Mouse (Mus musculus) inflammation-experienced regulatory T-cells, adult 6 months (primary cell): ENCODE measurements around the gene 2010300C02Rik. TPM values are rescaled to one million over a fixed set of nuclear protein-coding genes. Genes with fewer than 3 reads are reported as not detected.
A peak's percentile ranks its signal among the peaks of the same experiment; 100 is the strongest.

Source experiments
- ATAC-seq: one replicate; pipeline ENCODE4 v1.8.0; 2017
- polyA plus RNA-seq, 3 experiments: library from polyadenylated mRNA; unstranded; fragments of 100-300 nt; shearing (Covaris generic); gene quantifications; one replicate each; pipeline ENCODE4 v1.2.1; 2017

Gene 2010300C02Rik
- polyA plus RNA-seq, 3 experiments from 2014 or later: 0.51 to 1.1 (median 0.70) TPM

GRCm38 (mm10) chr1:37665539-37666323, 54.2 kb downstream of the 2010300C02Rik start:
- ATAC-seq: no peak

- ATAC-seq: no peak
Observed at GRCm38 (mm10) chr1:37664496-37664895, 55.4 kb downstream of the 2010300C02Rik start.

GRCm38 (mm10) chr1:37663606-37664005, 56.3 kb downstream of the 2010300C02Rik start:
- ATAC-seq: no peak

- ATAC-seq: no peak
Observed at GRCm38 (mm10) chr1:37656017-37656416, 63.9 kb downstream of the 2010300C02Rik start.

- ATAC-seq: no peak
Observed at GRCm38 (mm10) chr1:37653992-37654391, 65.9 kb downstream of the 2010300C02Rik start.

- no peak for ATAC-seq
Observed at GRCm38 (mm10) chr1:37647066-37647465, 72.8 kb downstream of the 2010300C02Rik start.

- ATAC-seq: no peak
Observed at GRCm38 (mm10) chr1:37644501-37644900, 75.4 kb downstream of the 2010300C02Rik start.

GRCm38 (mm10) chr1:37643794-37644365, 76.0 kb downstream of the 2010300C02Rik start:
- no peak for ATAC-seq

- ATAC-seq: no peak
Observed at GRCm38 (mm10) chr1:37641361-37641760, 78.5 kb downstream of the 2010300C02Rik start.

GRCm38 (mm10) chr1:37639101-37639500, 80.8 kb downstream of the 2010300C02Rik start:
- peak; percentile 67 for ATAC-seq

- no peak for ATAC-seq
Observed at GRCm38 (mm10) chr1:37638560-37638959, 81.3 kb downstream of the 2010300C02Rik start.

GRCm38 (mm10) chr1:37637571-37637970, 82.3 kb downstream of the 2010300C02Rik start:
- no peak for ATAC-seq

- no peak for ATAC-seq
Observed at GRCm38 (mm10) chr1:37636824-37637223, 83.1 kb downstream of the 2010300C02Rik start.

GRCm38 (mm10) chr1:37636169-37636568, 83.7 kb downstream of the 2010300C02Rik start:
- no peak for ATAC-seq

GRCm38 (mm10) chr1:37635716-37636115, 84.2 kb downstream of the 2010300C02Rik start:
- no peak for ATAC-seq

- ATAC-seq: peak; percentile 67
Observed at GRCm38 (mm10) chr1:37634658-37635057, 85.2 kb downstream of the 2010300C02Rik start.

- ATAC-seq: no peak
Observed at GRCm38 (mm10) chr1:37633516-37633915, 86.4 kb downstream of the 2010300C02Rik start.

GRCm38 (mm10) chr1:37632425-37632824, 87.5 kb downstream of the 2010300C02Rik start:
- ATAC-seq: no peak

- no peak for ATAC-seq
Observed at GRCm38 (mm10) chr1:37631456-37631855, 88.4 kb downstream of the 2010300C02Rik start.

GRCm38 (mm10) chr1:37630412-37631210, 89.3 kb downstream of the 2010300C02Rik start:
- ATAC-seq: no peak

GRCm38 (mm10) chr1:37629876-37630275, 90.0 kb downstream of the 2010300C02Rik start:
- no peak for ATAC-seq

GRCm38 (mm10) chr1:37628749-37629148, 91.1 kb downstream of the 2010300C02Rik start:
- no peak for ATAC-seq

- ATAC-seq: no peak
Observed at GRCm38 (mm10) chr1:37624185-37624584, 95.7 kb downstream of the 2010300C02Rik start.
